Comparison of ENCODE assay signal across 15 mouse cellular contexts in genomic region chr6:135024781-135025420, GRCm38 (mm10). TPM values are rescaled to one million over a fixed set of nuclear protein-coding genes. Genes with fewer than 3 reads are reported as not detected.
DNase-seq lines count a peak whose midpoint lies in the region; ATAC-seq lines count a peak whose summit lies in the region.
"Had no signal": no experiment of that assay in that cellular context is flagged by ENCODE, and none has a peak within 500 bp of the region (broad histone marks: within the 10 kb centered on the region; RNA-seq: fewer than 3 reads in every experiment).

No protein-coding gene starts in this region.

- H3K9me3 ChIP-seq in stomach, embryonic 16.5 days (replicated peaks; ENCODE audit: control insufficient read depth, low read length), result no peaks in the 10 kb centered on the region
- H3K9me3 ChIP-seq in neural tube, embryonic 15.5 days (replicated peaks), result no peaks in the 10 kb centered on the region
- H3K9me3 ChIP-seq: heart, embryonic 12.5 days; limb, embryonic 12.5 days had no signal

- peak; percentile 13 for DNase-seq in layer of hippocampus, adult 9-11 months
- DNase-seq in layer of hippocampus, postnatal 36 days, result no peak
- peak; percentile 79 for DNase-seq in R1 (ENCODE audit: low read depth, low spot score)
- DNase-seq in large intestine, adult 2 months (ENCODE audit: low read depth, low spot score), result peak; percentile 64
- no peak for DNase-seq in frontal cortex, postnatal 14 days (ENCODE audit: low spot score in 2 of 2)
- DNase-seq: adrenal gland, postnatal 36 days; cerebellum, adult 11 months; gastrocnemius, postnatal 10 days; midbrain, embryonic 14.5 days; thymus, postnatal 14 days had no signal

- WGBS in large intestine, adult 2 months, result 40% methylated on average over 1 of the region's 1 CpGs
- WGBS in stomach, embryonic 16.5 days, result 86% methylated on average over 1 of the region's 1 CpGs
- WGBS in neural tube, embryonic 15.5 days, result 95% methylated on average over 1 of the region's 1 CpGs

- peak overlapping the region; percentile 65 for H3K27ac ChIP-seq in stomach, embryonic 16.5 days (ENCODE audit: low read length)
- H3K27ac ChIP-seq in neural tube, embryonic 15.5 days (replicated peaks), result no peak overlapping the region
- H3K27ac ChIP-seq: limb, embryonic 12.5 days had no signal

- no peaks in the 10 kb centered on the region; the same call in 1 of the 2 replicates for H3K4me1 ChIP-seq in stomach, embryonic 16.5 days (ENCODE audit: control insufficient read depth, insufficient read depth, low read length)
- no peaks in the 10 kb centered on the region for H3K4me1 ChIP-seq in neural tube, embryonic 15.5 days

- no peak overlapping the region for H3K4me2 ChIP-seq in stomach, embryonic 16.5 days (ENCODE audit: low read depth, low read length)
- H3K4me2 ChIP-seq in neural tube, embryonic 15.5 days, result no peak overlapping the region
- H3K4me2 ChIP-seq: heart, embryonic 12.5 days; limb, embryonic 12.5 days had no signal

- ATAC-seq in stomach, embryonic 16.5 days (ENCODE audit: insufficient read depth, low FRiP score), result peak; percentile 59
- no peak for ATAC-seq in neural tube, embryonic 15.5 days (ENCODE audit: low FRiP score)
- ATAC-seq: forebrain, embryonic 16.5 days had no signal

- H3K36me3 ChIP-seq in stomach, embryonic 16.5 days (ENCODE audit: control insufficient read depth, insufficient read depth, low read length), result peaks cover 27% of the 10 kb centered on the region
- peaks cover 49% of the 10 kb centered on the region for H3K36me3 ChIP-seq in neural tube, embryonic 15.5 days

- no peak overlapping the region for H3K4me3 ChIP-seq in stomach, embryonic 16.5 days (replicated peaks; ENCODE audit: low read length)
- H3K4me3 ChIP-seq in neural tube, embryonic 15.5 days (replicated peaks), result no peak overlapping the region
- H3K4me3 ChIP-seq: heart, embryonic 12.5 days; limb, embryonic 12.5 days had no signal

- H3K9ac ChIP-seq in stomach, embryonic 16.5 days (ENCODE audit: low read length), result no peak overlapping the region
- H3K9ac ChIP-seq in neural tube, embryonic 15.5 days (replicated peaks), result no peak overlapping the region
- H3K9ac ChIP-seq: heart, embryonic 12.5 days; limb, embryonic 12.5 days had no signal

- H3K27me3 ChIP-seq in stomach, embryonic 16.5 days (ENCODE audit: control insufficient read depth, insufficient read depth, low read length), result no peaks in the 10 kb centered on the region
- no peaks in the 10 kb centered on the region for H3K27me3 ChIP-seq in neural tube, embryonic 15.5 days (replicated peaks)
- H3K27me3 ChIP-seq: heart, embryonic 12.5 days; limb, embryonic 12.5 days had no signal

RNA-seq across cellular contexts. Expression of gene Ddx47, which starts 13.5 kb away (rescaled TPM):
- total RNA-seq in layer of hippocampus, postnatal 36 days (2021), result 10 to 100 TPM; 51.6 to 58.1 TPM
- 33.0 and 38.7 TPM in 2 replicates for polyA plus RNA-seq in large intestine, adult 2 months (2012; rRNA removed)
- 104 and 105 TPM in 2 replicates for polyA plus RNA-seq in stomach, embryonic 16.5 days (2015; fragmentation: Nextera tagmentation; extraction: Ambion mirVana)
- polyA plus RNA-seq in neural tube, embryonic 15.5 days (2015; fragmentation: Nextera tagmentation; extraction: Ambion mirVana), result 74.6 and 86.6 TPM in 2 replicates

RNA-seq across cellular contexts. Expression of gene Gprc5a, which starts 40.5 kb away (rescaled TPM):
- under 1 TPM; 0.15 to 0.40 TPM for total RNA-seq in layer of hippocampus, postnatal 36 days (2021)
- polyA plus RNA-seq in large intestine, adult 2 months (2012; rRNA removed), result 7.5 and 37.9 TPM in 2 replicates
- polyA plus RNA-seq in stomach, embryonic 16.5 days (2015; fragmentation: Nextera tagmentation; extraction: Ambion mirVana), result 24.7 and 30.4 TPM in 2 replicates
- 0.40 and 3.3 TPM in 2 replicates for polyA plus RNA-seq in neural tube, embryonic 15.5 days (2015; fragmentation: Nextera tagmentation; extraction: Ambion mirVana)

RNA-seq across cellular contexts. Expression of gene Apold1, which starts 43.4 kb away (rescaled TPM):
- total RNA-seq in layer of hippocampus, postnatal 36 days (2021), result 1 to 10 TPM; 3.1 to 3.4 TPM
- 0.62 and 1.0 TPM in 2 replicates for polyA plus RNA-seq in large intestine, adult 2 months (2012; rRNA removed)
- 2.2 and 2.9 TPM in 2 replicates for polyA plus RNA-seq in stomach, embryonic 16.5 days (2015; fragmentation: Nextera tagmentation; extraction: Ambion mirVana)
- 4.0 and 4.1 TPM in 2 replicates for polyA plus RNA-seq in neural tube, embryonic 15.5 days (2015; fragmentation: Nextera tagmentation; extraction: Ambion mirVana)

Comparison
In these comparisons a context has a peak if more than half of its experiments do, and no peak if none do; other contexts are left out.
1. DNase-seq: peak in layer of hippocampus, adult 9-11 months (single experiment), R1 (single experiment) and large intestine, adult 2 months (single experiment); none in layer of hippocampus, postnatal 36 days (0 of 2) and frontal cortex, postnatal 14 days (0 of 2).